Mouse (Mus musculus) mouse embryonic stem cell (cell line): ENCODE data around the gene Arrdc5.

ENCODE experiments used
- in situ Hi-C, 2 experiments: fragments of 300-500 bp; cut with MboI; formaldehyde crosslinking; loops; 1 replicate in 1 of 2; 3 replicates in 1 of 2; pipeline ENCODE4 v1.14.3; 2019 to 2020; ENCODE audit warnings: low sequenced_read_pairs in 2 of 2, low pct_unique_long_range_greater_than_20kb in 1 of 2, mixed read lengths in 1 of 2; ENCODE audit not compliant: unreplicated experiment in 1 of 2

The Arrdc5 gene

GRCm38 (mm10) chr17:56305156-56305555 lies 5.1 kb upstream of the Arrdc5 start:
- in situ Hi-C loops, result no loop called here

DNA sequence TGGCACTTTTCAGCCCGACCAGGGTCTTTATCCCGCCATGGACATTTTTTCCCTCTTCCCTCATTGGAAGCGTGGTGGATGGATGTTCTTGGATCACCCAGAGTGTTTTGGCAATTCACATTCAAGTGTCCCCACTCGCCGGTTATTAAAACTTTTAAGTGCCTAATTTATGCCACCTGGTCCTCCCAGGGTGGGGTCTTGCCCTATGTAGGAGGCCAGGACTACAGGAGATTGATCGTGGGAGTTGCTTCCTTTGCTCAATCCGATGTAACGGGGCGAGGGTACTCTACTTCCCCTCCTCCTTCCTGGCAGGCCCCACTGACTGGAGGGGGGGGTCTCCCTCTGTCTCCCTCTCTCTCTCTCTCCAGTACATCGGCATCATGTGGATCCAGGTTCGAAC lies 4.6 kb upstream of the Arrdc5 start:
- in situ Hi-C loops, result no loop called here

DNA sequence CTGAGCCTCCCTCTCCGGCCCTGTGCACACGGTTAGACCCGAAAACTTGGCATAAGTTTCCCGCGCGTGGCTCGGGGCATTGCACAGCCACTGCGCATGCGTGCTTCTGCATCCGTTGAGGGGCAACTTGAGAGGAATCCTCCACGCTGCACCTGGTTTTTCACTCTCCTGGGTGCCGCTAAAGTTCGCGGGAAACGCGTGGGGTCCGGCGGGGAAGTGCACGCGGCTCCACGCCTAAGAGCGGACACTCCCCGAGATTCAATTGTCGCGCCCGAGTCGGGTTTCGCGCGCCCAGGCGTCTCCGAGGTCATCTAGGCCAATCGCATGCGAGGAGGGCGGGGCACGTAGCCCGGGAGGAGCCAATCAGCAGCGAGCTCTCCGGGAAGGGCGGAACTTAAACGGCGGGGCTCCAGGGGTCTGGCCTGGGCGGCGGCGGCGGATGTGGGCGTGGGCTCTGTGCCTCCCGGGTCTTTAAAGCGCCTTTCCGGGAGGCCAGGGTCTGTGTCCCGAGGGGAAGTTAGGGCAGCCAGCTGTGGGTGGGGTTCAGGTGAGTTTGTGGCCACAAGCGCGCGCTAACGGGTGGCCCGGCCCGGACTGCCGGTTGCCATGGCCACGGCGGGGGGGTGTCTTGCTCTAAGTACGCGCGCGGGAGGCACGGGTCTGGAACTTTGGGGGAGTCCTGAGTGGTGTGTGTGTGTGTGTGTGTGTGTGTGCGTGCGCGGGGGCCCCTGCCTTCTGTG lies 3.9 kb upstream of the Arrdc5 start:
- in situ Hi-C loops, result no loop called here

GRCm38 (mm10) chr17:56303160-56303846 lies 3.2 kb upstream of the Arrdc5 start, which contains the start of gene Uhrf1:
TSS of gene Uhrf1 (plus strand) at chr17:56303321.
- in situ Hi-C loops, result no loop called here

DNA sequence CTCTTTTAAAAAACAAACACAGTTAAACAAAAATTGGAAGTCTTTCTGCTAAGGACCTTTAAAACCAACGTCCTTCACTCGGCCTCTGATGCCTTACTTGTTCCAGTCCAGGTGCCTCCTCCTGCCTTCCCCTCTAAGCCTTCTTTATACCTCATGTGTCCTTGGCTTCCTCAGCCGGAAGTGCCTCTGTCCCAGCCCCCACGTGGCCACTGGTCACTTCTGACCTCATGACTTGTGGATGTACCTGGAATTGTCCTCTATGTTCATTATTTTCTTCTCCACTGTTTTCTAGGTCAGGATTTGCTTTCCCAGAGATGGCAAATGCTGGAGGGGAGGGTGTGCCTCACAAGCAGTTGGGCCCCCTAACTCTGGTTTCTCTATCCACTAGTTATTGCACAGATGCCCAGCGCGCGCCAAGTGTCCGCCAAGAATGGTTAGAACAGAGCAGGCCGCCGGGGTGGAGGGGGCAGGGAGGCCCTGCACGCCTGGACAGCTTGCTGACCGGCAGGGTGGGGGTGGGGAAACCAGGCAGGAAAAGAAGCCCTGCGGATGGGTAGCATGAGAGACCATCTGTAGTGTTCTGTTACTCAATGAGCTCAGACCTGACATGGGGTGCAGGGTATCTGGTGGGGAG lies 2.4 kb upstream of the Arrdc5 start:
- in situ Hi-C loops, result no loop called here

GRCm38 (mm10) chr17:56298238-56298637 lies 1.8 kb downstream of the Arrdc5 start:
- in situ Hi-C loops, result no loop called here

GRCm38 (mm10) chr17:56296201-56296600 lies 3.9 kb downstream of the Arrdc5 start:
- in situ Hi-C loops, result no loop called here

GRCm38 (mm10) chr17:56294241-56294640 lies 5.8 kb downstream of the Arrdc5 start:
- in situ Hi-C loops, result no loop called here

DNA sequence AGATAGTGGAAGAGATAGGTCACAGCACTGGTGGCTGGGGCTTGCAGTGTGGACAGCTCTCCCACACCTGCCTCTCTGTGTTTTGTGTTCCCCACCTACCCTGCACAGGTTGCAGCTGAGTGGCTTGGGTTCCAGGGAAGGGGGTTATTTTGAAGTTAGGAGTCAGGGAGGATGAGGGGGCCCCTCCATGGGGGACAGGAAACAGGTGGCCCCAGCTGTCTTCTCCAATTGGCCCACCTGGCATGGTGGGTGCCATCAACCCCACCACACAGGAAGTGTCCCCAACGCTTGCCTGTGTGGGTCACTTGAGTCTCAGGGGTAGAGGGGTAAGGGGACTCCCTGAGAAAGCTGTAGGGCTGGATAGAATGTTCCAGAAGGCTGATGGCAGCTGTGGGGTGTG lies 6.8 kb downstream of the Arrdc5 start:
- in situ Hi-C loops, result no loop called here

- in situ Hi-C loops, result no loop called here
These were observed 7.4 kb downstream of the Arrdc5 start, which contains the start of gene Plin3 for GRCm38 (mm10) chr17:56292531-56293222. TSS of gene Plin3 (minus strand) at chr17:56292873.

DNA sequence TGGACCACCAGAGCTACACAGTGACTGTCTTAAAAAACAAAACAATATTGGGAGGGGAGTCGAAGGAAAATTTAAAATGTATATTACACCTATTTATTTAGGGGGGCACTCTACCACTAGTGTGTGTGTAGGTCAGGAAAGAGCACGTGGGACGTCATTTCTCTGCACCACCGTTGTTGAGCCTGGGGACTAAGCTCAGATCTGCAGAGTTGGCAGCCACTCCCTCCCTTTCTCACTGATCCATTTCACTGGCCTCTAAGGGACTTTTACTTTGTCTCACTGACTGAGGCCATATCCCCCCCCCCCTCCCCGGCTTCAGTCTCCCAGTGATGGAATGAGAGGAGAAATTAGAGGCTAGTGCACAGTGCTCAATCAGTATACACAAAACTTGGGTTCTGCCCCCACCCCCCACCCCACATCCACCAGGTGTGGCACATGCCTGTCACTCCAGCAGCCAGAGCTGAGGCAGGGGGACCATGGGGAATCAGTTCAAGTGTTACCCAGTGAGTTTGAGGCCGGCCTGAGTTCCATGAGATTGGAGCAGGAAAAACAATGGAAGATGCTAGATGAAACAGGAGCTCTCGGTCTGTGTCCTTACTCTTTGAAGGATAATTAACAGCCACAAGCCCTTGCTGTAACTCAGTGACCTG lies 8.1 kb downstream of the Arrdc5 start:
- in situ Hi-C loops, result no loop called here

- in situ Hi-C loops, result no loop called here
These were observed 8.9 kb downstream of the Arrdc5 start for GRCm38 (mm10) chr17:56291171-56291511.

GRCm38 (mm10) chr17:56290388-56291170 lies 9.5 kb downstream of the Arrdc5 start:
- in situ Hi-C loops, result no loop called here

DNA sequence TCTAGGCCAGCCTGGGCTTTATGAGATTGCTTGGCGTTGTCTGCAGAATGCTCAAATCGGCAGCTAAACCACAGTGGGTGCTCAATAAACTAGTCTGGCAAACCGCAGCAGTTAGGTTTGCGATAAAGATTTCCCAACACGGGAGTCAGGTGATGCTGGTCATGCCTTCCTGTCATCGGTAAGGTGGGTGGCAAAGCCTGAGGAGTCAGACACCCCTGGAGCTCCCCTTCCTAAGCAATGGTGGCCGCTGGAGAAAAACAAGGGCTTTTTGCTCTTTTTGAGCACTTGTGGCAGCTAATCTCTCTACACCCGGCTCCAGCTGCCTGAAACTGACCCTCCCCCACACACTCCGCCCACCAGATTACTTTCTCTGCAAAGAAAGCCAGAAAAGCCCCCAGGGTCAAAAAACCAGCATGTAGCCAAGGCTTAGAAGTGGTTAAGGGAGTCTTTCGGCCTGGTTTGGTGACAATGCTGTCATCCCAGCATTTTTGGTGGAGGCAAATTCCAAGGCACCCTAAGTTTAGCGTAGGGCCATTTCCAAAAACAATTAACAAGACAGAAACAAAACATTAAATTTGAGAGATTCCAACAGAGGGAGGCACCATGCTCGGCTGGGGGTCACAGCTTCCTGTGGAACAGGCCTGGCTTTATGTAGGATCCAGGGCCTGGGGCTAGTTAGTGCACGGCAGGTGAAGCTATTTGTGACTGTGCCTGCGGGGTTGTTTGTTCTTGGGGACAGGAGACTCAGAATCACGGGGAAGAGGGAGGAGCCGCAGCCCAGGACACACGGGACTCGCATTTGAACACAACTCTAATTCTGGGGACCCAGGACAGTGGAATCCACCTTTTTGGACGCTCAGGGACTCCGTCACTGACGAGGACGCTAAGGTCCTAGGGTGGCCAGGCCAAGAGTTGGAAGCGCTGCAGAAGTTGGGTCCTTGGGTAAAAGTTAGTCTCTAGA lies 10.4 kb downstream of the Arrdc5 start:
- in situ Hi-C loops, result no loop called here

DNA sequence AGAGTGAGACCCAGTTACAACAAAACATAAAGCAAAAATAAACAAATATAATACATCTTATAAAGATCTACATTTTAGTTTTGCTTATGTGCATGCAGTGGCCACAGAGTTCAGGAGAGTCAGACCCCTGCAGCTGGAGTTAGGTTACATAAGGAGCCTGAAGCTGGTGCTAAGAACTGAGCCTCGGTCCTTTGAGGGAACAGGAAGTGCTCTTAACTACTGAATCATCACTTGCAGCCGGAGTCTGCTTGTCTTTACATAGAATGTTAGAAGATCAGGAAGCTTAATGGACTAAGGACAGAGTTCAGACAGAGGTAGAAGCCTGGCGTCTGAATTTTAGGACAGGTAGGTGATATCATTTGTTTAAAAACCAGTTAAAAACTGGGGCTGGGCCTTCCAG lies 11.2 kb downstream of the Arrdc5 start:
- in situ Hi-C loops, result no loop called here

DNA sequence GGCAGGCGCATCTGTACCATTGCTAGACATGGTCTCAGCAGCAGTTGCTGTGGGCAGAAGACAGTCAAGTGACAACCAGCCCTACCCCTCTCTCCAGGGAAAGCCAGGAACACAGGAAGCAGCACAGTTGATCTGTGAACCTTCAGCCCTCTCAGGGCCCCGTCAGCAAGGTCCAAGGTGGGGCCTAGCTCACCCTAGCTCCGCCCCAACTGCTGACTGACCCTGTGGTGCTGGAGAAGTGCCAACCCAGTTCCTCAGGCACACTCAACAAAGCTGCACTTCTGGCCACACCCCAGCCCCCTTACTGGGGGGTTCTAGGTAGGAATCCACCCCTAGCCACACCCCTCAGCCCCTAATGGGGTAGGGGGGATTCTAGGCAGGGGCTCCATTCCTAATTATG lies 12.3 kb downstream of the Arrdc5 start:
- in situ Hi-C loops, result no loop called here

DNA sequence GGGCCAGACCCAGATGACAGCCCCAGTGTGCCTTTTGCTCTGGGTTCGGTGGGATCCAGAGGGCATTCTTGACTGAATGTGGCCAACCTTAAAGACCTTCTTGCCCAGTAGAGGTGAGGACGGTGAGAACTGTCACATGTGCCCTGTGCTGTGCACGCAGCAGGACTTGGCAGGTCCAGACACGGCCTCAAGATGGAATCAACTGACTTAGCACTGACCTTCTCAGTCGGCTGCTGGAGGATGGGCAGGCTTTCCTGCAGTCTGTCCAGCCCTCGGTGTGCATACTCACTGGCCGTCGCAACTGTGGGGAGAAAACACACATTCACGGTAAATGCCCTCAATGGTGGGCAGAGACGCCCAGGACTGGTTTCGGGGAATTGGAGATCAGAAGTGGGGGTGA lies 14.1 kb downstream of the Arrdc5 start:
- in situ Hi-C loops, result no loop called here
